Mouse (Mus musculus) hindbrain, embryonic 11.5 days (tissue): Measurements from ENCODE around the gene Celf2. TPM values are rescaled to one million over a fixed set of nuclear protein-coding genes. Genes with fewer than 3 reads are reported as not detected.
"Not testable (repeated sequence)": the region's sequence is repeated elsewhere in the genome, so short reads cannot be mapped to it uniquely, and the experiment has no call there.

Source experiments
- ATAC-seq: fragments of 200-750 bp; cut with Nextera tagmentation; 2 replicates; pipeline ENCODE4 v1.8.0; 2017; ENCODE audit warnings: mild to moderate bottlenecking, moderate TSS enrichment, moderate library complexity; ENCODE audit not compliant: low FRiP score
- DNase-seq: peaks from one replicate; pipeline ENCODE4 v3.0.0-alpha.2; 2015; ENCODE audit warnings: low spot score
- H3K27ac ChIP-seq: fragments of 300-500 bp; sonication (generic); 2 replicates; pipeline ENCODE4 v1.5.1; 2014; ENCODE audit warnings: mild to moderate bottlenecking, low read depth, low read length
- H3K27me3 ChIP-seq: fragments of 300-500 bp; sonication (generic); 2 replicates; pipeline ENCODE4 v1.6.1; 2014; ENCODE audit warnings: mild to moderate bottlenecking, low read length, moderate library complexity, mixed read lengths; ENCODE audit not compliant: control insufficient read depth, insufficient read depth
- H3K36me3 ChIP-seq: fragments of 300-500 bp; sonication (generic); 2 replicates; pipeline ENCODE4 v1.6.1; 2014; ENCODE audit warnings: mild to moderate bottlenecking, low read length, moderate library complexity, mixed read lengths; ENCODE audit not compliant: control insufficient read depth, insufficient read depth
- H3K4me1 ChIP-seq: fragments of 300-500 bp; sonication (generic); replicated peaks from 2 replicates; pipeline ENCODE4 v1.6.1; 2014; ENCODE audit warnings: low read length, mixed read lengths; ENCODE audit not compliant: control insufficient read depth, insufficient read depth
- H3K4me2 ChIP-seq: fragments of 300-500 bp; sonication (generic); replicated peaks from 2 replicates; pipeline ENCODE4 v1.6.1; 2014; ENCODE audit warnings: mild to moderate bottlenecking, low read depth, low read length
- H3K4me3 ChIP-seq: fragments of 300-500 bp; sonication (generic); 2 replicates; pipeline ENCODE4 v1.5.1; 2014; ENCODE audit warnings: low read depth, low read length
- H3K9ac ChIP-seq: fragments of 300-500 bp; sonication (generic); 2 replicates; pipeline ENCODE4 v1.6.1; 2014; ENCODE audit warnings: low read depth, low read length
- H3K9me3 ChIP-seq: fragments of 300-500 bp; sonication (generic); 2 replicates; pipeline ENCODE4 v1.6.1; 2016; ENCODE audit warnings: low read length; ENCODE audit not compliant: control insufficient read depth
- WGBS: fragments of 180-500 bp; shearing (Covaris S2); extraction: QIAGEN DNeasy Blood & Tissue Kit; methylation state at CpG from one replicate; pipeline ENCODE4 v1.1.7; 2014; 5-methylcytosine and 5-hydroxymethylcytosine counted together
- polyA plus RNA-seq: library from polyadenylated mRNA; unstranded; fragments of >200 nt; fragmentation: Nextera tagmentation; extraction: Ambion mirVana; gene quantifications from 2 replicates; pipeline ENCODE4 v1.2.1, GENCODE M21; 2014

Celf2 gene
- polyA plus RNA-seq: 82.4 and 89.3 TPM in 2 replicates

DNA sequence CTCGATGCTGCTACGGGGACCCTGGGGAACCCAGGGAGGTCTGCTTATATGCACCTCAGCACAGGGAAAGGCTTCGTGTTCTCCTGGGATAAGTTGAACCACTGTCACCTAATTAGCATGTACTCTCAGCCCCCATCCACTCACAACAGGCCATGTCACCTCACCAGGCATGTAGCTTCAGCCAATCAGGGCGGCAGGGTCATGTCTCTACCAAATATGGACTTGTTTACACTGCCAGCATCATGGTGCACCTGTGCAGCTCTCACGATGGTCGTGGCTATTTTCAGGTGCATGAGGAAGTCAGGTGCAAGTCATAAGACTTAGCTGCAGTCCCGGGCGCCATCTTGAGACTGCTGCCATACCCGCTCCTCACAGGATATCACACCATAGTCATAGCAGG is at the start of gene Celf2:
Gene Celf2 (minus strand): TSS at position 101 of the 400 bp plus-strand sequence.
- not testable (repeated sequence) for ATAC-seq, H3K4me2 ChIP-seq
- 92% methylated on average over 9 of the region's 9 CpGs for WGBS

DNA sequence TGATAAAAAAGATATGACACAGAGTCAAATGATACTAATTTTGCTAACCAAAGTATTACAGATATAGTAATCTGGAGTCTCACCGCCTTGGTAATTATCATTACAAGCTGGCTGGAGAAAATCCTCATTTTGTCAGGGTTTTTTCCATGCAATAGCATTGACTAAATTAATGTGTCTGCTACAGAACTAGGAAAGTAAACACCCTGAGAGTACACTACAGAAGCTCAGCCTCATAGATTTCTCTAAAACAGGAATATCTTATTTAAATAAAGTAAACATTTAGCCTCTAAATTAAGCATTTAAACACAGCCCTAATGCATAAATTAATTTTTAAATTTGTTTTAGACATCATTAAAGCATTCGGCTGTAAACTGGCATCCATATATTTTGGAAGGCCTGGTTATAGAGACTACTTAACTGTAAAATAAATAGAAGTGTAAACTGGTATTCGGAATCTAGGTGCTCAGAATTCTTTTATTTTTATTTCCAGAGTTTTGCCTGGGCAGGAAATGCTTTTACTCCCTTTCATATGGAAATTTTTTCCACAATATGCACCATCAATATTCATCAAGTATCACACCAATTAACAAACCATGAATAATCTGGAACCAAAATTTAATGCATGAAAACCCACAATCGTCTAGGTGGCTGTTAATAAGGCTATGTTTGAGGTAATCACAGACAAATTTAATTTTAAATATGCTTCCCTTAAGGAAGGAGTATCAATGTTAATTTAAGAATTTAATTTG is 46.0 kb upstream of the Celf2 start:
- 71% methylated on average over 4 of the region's 4 CpGs for WGBS
- DNase-seq: no peak
- no peak overlapping the region for H3K27ac ChIP-seq
- H3K4me2 ChIP-seq: no peak overlapping the region
- H3K36me3 ChIP-seq: no peaks in the 10 kb centered on the region
- no peaks in the 10 kb centered on the region for H3K4me1 ChIP-seq
- H3K27me3 ChIP-seq: no peaks in the 10 kb centered on the region
- no peak for ATAC-seq
- no peak overlapping the region for H3K9ac ChIP-seq
- no peaks in the 10 kb centered on the region for H3K9me3 ChIP-seq
- H3K4me3 ChIP-seq: no peak overlapping the region

More for the DNA sequence above, at the start of gene Celf2:
- not testable (repeated sequence) for H3K4me3 ChIP-seq, H3K27ac ChIP-seq, DNase-seq, H3K4me1 ChIP-seq, H3K9ac ChIP-seq, H3K9me3 ChIP-seq, H3K36me3 ChIP-seq, H3K27me3 ChIP-seq

DNA sequence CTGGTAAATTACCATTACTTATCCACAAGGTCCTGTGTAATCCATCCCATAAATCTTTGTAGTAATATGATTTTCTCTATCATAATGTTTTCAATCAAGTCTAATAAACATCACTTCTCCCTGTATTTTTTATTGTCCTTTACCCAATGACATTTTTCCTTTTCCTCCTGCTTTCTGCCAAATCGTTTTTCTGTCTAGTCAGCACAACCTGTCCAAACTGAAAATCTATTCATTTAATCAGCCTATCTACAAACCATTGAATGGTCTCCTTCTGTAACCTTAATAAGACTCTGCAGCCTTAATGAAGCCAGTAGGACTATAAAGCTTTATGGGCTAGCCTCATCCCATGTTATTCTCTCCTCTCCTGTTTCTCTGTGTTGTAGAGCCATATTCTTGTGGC is 45.2 kb upstream of the Celf2 start:
- H3K4me2 ChIP-seq: no peak overlapping the region
- 77% methylated on average over 1 of the region's 1 CpGs for WGBS
- H3K27me3 ChIP-seq: no peaks in the 10 kb centered on the region
- H3K4me3 ChIP-seq: no peak overlapping the region
- H3K9me3 ChIP-seq: no peaks in the 10 kb centered on the region
- H3K9ac ChIP-seq: no peak overlapping the region
- no peaks in the 10 kb centered on the region for H3K4me1 ChIP-seq
- H3K36me3 ChIP-seq: no peaks in the 10 kb centered on the region
- H3K27ac ChIP-seq: no peak overlapping the region
- DNase-seq (no peak), ATAC-seq (no peak)

- H3K9ac ChIP-seq: no peak overlapping the region
- DNase-seq (no peak), ATAC-seq (no peak)
- no peaks in the 10 kb centered on the region for H3K27me3 ChIP-seq
- WGBS: 84% methylated on average over 3 of the region's 3 CpGs
- H3K4me2 ChIP-seq: no peak overlapping the region
- H3K36me3 ChIP-seq: no peaks in the 10 kb centered on the region
- no peaks in the 10 kb centered on the region for H3K4me1 ChIP-seq
- H3K4me3 ChIP-seq: no peak overlapping the region
- no peak overlapping the region for H3K27ac ChIP-seq
- H3K9me3 ChIP-seq: no peaks in the 10 kb centered on the region
Measured at GRCm38 (mm10) chr2:7552887-7553286, 43.5 kb upstream of the Celf2 start.

- Histone ChIP-seq H3K27ac (no peak overlapping the region), H3K36me3 (no peaks in the 10 kb centered on the region), H3K4me3 (no peak overlapping the region), H3K4me1 (no peaks in the 10 kb centered on the region), H3K4me2 (no peak overlapping the region), H3K27me3 (no peaks in the 10 kb centered on the region), H3K9me3 (no peaks in the 10 kb centered on the region), H3K9ac (no peak overlapping the region)
- 82% methylated on average over 4 of the region's 4 CpGs for WGBS
- no peak for DNase-seq
- no peak for ATAC-seq
Measured at GRCm38 (mm10) chr2:7548886-7549285, 39.5 kb upstream of the Celf2 start.

DNA sequence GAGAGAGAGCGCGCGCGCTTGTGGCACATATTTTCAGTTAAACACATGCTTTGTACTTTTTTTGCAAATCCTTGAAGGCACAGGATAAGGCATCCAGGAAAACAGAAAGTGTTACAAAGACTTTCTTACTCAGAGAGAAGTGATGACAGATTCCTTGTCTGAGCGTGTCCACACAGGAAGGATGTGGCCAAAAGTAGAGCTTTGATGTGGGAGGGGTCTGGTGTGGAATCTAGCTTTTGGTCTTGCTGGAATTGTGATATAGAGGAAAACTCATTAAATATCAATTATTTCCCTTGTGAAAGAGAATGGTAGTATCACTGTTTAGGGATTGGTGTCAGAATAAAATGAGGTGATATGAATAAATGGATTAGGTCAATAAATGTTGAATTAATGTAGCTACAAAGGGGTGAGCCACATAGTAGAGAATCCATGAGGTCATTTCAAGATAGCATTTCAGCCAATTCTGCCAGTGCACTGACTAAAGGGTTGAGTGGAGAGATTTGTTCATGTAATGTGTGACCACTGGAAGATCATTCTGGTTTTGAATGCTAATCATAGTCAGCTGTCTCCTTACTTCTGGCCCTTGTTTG is 25.3 kb upstream of the Celf2 start:
- Histone ChIP-seq H3K36me3 (no peaks in the 10 kb centered on the region), H3K27me3 (no peaks in the 10 kb centered on the region), H3K4me1 (no peaks in the 10 kb centered on the region), H3K4me3 (no peak overlapping the region), H3K27ac (no peak overlapping the region), H3K9me3 (no peaks in the 10 kb centered on the region), H3K4me2 (no peak overlapping the region), H3K9ac (no peak overlapping the region)
- ATAC-seq: no peak
- 94% methylated on average over 5 of the region's 5 CpGs for WGBS
- DNase-seq: no peak

DNA sequence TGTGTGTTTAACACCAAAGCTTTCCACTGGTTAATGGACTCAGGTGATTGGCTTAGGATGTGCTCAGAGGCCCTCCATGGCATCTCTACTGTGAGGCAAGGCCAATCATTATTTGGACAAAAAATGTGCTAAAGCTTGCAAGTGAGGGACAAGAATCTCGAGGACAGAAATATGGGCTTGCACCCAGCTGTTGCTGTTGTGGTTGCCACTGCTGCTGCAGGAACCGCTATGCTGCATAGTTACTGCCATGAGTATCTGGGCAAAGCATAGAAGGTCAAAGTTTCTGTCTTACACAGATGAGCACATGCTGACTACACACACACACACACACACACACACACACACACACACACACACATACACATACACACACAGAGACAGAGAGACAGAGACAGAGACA is 24.8 kb upstream of the Celf2 start:
- H3K4me3 ChIP-seq: no peak overlapping the region
- H3K9me3 ChIP-seq: no peaks in the 10 kb centered on the region
- no peak for ATAC-seq
- H3K27ac ChIP-seq: no peak overlapping the region
- no peaks in the 10 kb centered on the region for H3K27me3 ChIP-seq
- 69% methylated on average over 2 of the region's 2 CpGs for WGBS
- H3K9ac ChIP-seq: no peak overlapping the region
- no peak for DNase-seq
- no peak overlapping the region for H3K4me2 ChIP-seq
- H3K36me3 ChIP-seq: no peaks in the 10 kb centered on the region
- H3K4me1 ChIP-seq: no peaks in the 10 kb centered on the region

- Histone ChIP-seq H3K27ac (no peak overlapping the region), H3K27me3 (no peaks in the 10 kb centered on the region), H3K9me3 (no peaks in the 10 kb centered on the region), H3K4me1 (0 out of 2 replicates have a peak, but pooled peaks cover 2% of the 10 kb centered on the region), H3K36me3 (no peaks in the 10 kb centered on the region), H3K4me3 (no peak overlapping the region), H3K9ac (no peak overlapping the region), H3K4me2 (no peak overlapping the region)
- WGBS: 88% methylated on average over 6 of the region's 6 CpGs
- ATAC-seq (no peak), DNase-seq (no peak)
Measured at GRCm38 (mm10) chr2:7531185-7531960, 22.0 kb upstream of the Celf2 start.
